Mouse (Mus musculus) lung, postnatal 0 days (tissue): ENCODE measurements at regions not wholly inside any gene's neighbourhood (a gene's known extent, or its start where the extent isn't known, plus 50 kb on each side); places are given as distances from the start of the nearest gene placed in this dataset.

Experiments used
- ATAC-seq: fragments of 200-750 bp; cut with Nextera tagmentation; 2 replicates; pipeline ENCODE4 v1.8.0; 2017; ENCODE audit warnings: moderate library complexity
- DNase-seq: peaks from one replicate; pipeline ENCODE4 v3.0.0-alpha.2; 2016; ENCODE audit warnings: low spot score
- H3K27ac ChIP-seq: fragments of 300-500 bp; sonication (generic); 2 replicates; pipeline ENCODE4 v1.5.1; 2014; ENCODE audit warnings: antibody characterized with exemption, mild to moderate bottlenecking, low read length, mixed read lengths
- H3K27me3 ChIP-seq: fragments of 300-500 bp; sonication (generic); replicated peaks from 2 replicates; pipeline ENCODE4 v1.6.1; 2014; ENCODE audit warnings: low read length, mixed read lengths; ENCODE audit not compliant: insufficient read depth
- H3K36me3 ChIP-seq: fragments of 300-500 bp; sonication (generic); 2 replicates; pipeline ENCODE4 v1.6.1; 2014; ENCODE audit warnings: low read length, mixed read lengths; ENCODE audit not compliant: insufficient read depth
- H3K4me1 ChIP-seq: fragments of 300-500 bp; sonication (generic); 2 replicates; pipeline ENCODE4 v1.6.1; 2014; ENCODE audit warnings: antibody characterized with exemption, low read depth, low read length, mixed read lengths; ENCODE audit not compliant: insufficient read depth
- H3K4me2 ChIP-seq: fragments of 300-500 bp; sonication (generic); replicated peaks from 2 replicates; pipeline ENCODE4 v1.6.1; 2014; ENCODE audit warnings: low read depth, mild to moderate bottlenecking, low read length, moderate library complexity, mixed read lengths
- H3K4me3 ChIP-seq: fragments of 300-500 bp; sonication (generic); 2 replicates; pipeline ENCODE4 v1.5.1; 2014; ENCODE audit warnings: low read depth, low read length
- H3K9ac ChIP-seq: fragments of 300-500 bp; sonication (generic); replicated peaks from 2 replicates; pipeline ENCODE4 v1.6.1; 2014; ENCODE audit warnings: low read depth, mild to moderate bottlenecking
- H3K9me3 ChIP-seq: fragments of 300-500 bp; sonication (generic); 2 replicates; pipeline ENCODE4 v1.6.1; 2016; ENCODE audit warnings: low read length, mixed read lengths
- CTCF ChIP-seq: IDR thresholded peaks from 2 replicates; pipeline ENCODE4 v1.5.1; 2016; ENCODE audit warnings: antibody characterized with exemption, mild to moderate bottlenecking
- EP300 ChIP-seq: IDR thresholded peaks from 2 replicates; pipeline ENCODE4 v1.6.1; 2016; ENCODE audit warnings: antibody characterized with exemption, mild to moderate bottlenecking, control low read depth
- WGBS: fragments of 180-500 bp; shearing (Covaris S2); extraction: QIAGEN DNeasy Blood & Tissue Kit; methylation state at CpG from one replicate; pipeline ENCODE4 v1.1.7; 2014; 5-methylcytosine and 5-hydroxymethylcytosine counted together

GRCm38 (mm10) chr3:50881437-50882248 is 342.6 kb upstream of the Noct start:
- no peak overlapping the region for H3K27ac ChIP-seq
- 33% methylated on average over 9 of the region's 9 CpGs for WGBS
- H3K9me3 ChIP-seq = no peaks in the 10 kb centered on the region
- H3K4me1 ChIP-seq = no peaks in the 10 kb centered on the region
- TF ChIP-seq CTCF (no peak), EP300 (no peak)
- H3K27me3 ChIP-seq = no peaks in the 10 kb centered on the region
- H3K4me3 ChIP-seq = no peak overlapping the region
- no peaks in the 10 kb centered on the region for H3K36me3 ChIP-seq
- DNase-seq (no peak), ATAC-seq (no peak)
- no peak overlapping the region for H3K9ac ChIP-seq
- H3K4me2 ChIP-seq = no peak overlapping the region

DNA sequence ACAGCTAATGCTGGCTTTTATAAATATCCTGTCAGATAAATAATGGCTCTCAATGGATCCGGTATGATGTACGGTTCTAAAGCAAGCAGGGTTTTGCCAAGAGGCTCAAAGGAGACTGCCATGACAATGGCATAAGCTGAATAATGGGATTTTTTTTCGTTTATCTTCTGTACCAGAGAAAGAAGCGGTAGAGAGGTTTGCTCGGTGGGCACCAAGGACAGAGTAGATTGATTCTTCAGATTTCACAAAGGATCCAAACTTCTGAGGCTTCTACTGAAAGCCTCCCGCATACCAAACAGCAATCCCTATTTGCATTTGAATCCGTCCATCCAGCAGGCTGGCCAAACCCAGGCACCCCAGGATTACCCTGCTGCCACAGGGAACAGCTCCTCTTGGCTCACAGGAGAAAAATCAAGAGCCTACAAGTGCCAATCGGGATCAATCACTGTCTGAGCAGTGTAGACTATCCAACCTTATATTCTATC is 342.0 kb upstream of the Noct start:
- 25% methylated on average over 8 of the region's 8 CpGs for WGBS
- TF ChIP-seq EP300 = no peak
- Histone ChIP-seq H3K4me3 (no peak overlapping the region), H3K27me3 (no peaks in the 10 kb centered on the region), H3K9me3 (no peaks in the 10 kb centered on the region), H3K4me2 (no peak overlapping the region), H3K9ac (no peak overlapping the region), H3K27ac (no peak overlapping the region), H3K36me3 (no peaks in the 10 kb centered on the region), H3K4me1 (peaks cover 4% of the 10 kb centered on the region; the same call in 1 of the 2 replicates)
- DNase-seq = no peak
- no peak for ATAC-seq

DNA sequence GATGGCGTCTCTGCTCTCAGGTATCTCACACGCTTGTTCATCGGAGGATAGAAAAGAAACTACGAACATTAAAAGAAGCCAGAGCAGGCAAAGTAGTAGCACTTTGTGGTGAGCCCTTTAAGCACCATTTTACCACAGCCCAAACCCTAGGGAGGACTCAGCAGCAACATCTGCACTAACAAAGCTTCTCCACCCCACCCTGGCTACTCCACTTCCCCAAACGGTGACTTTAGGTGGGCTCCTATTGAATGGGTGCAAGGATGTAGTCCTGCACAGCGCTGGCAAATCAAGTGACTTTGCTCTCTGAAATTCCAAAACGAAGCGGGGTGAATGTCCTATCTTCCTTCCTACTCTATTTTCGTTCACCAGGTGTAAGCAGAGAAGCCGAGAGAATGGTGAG is 337.9 kb upstream of the Noct start:
- no peak for DNase-seq
- Histone ChIP-seq H3K36me3 (no peaks in the 10 kb centered on the region), H3K9me3 (no peaks in the 10 kb centered on the region), H3K27ac (no peak overlapping the region), H3K4me3 (no peak overlapping the region), H3K4me1 (peaks cover 4% of the 10 kb centered on the region; the same call in 1 of the 2 replicates), H3K27me3 (no peaks in the 10 kb centered on the region), H3K9ac (no peak overlapping the region), H3K4me2 (no peak overlapping the region)
- no peak for ATAC-seq
- 68% methylated on average over 10 of the region's 10 CpGs for WGBS
- TF ChIP-seq CTCF (no peak), EP300 (no peak)

GRCm38 (mm10) chr3:50887002-50887401 is 337.2 kb upstream of the Noct start:
- no peak overlapping the region for H3K27ac ChIP-seq
- peak; percentile 24 for DNase-seq
- H3K27me3 ChIP-seq = no peaks in the 10 kb centered on the region
- H3K9ac ChIP-seq = no peak overlapping the region
- 0 out of 2 replicates have a peak overlapping the region, but pooled peaks have one; percentile 11 for H3K4me2 ChIP-seq
- H3K4me1 ChIP-seq = peaks cover 4% of the 10 kb centered on the region; the same call in 1 of the 2 replicates
- 7% methylated on average over 7 of the region's 7 CpGs for WGBS
- H3K9me3 ChIP-seq = no peaks in the 10 kb centered on the region
- ATAC-seq = no peak
- no peak overlapping the region for H3K4me3 ChIP-seq
- TF ChIP-seq EP300 (no peak), CTCF (no peak)
- H3K36me3 ChIP-seq = no peaks in the 10 kb centered on the region

DNA sequence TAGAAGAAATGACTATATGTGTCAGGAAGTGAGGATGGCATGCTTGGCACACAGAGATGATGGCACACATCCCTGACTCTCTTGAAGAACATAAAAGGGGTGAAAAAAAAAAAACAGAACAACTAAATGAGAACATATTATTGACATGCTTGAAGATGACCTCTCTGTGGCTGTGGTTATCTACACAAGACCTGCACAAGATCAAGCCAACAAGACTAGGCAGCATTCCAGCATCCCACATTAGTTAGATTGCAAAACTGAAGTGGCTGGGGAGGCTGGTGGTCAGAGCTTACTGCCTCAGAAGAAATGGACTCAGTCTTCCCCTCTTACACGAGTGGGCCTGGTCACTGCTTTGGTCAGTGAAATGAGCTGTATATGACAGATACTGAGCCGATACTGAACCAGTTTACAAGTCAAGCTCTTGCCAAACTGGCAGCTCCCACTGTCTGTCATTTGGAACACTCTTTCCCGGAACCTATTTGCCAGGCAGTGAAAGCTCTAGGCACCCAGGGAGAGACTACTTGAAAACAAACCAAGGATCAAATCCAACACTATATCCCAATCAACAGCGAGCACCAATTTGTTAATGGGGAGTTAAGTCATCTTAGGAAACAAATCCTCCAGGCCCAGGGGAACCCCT is 335.6 kb upstream of the Noct start:
- DNase-seq (no peak), ATAC-seq (no peak)
- peaks cover 4% of the 10 kb centered on the region; the same call in 1 of the 2 replicates for H3K4me1 ChIP-seq
- H3K4me2 ChIP-seq = no peak overlapping the region
- no peak overlapping the region for H3K27ac ChIP-seq
- H3K9me3 ChIP-seq = no peaks in the 10 kb centered on the region
- no peaks in the 10 kb centered on the region for H3K36me3 ChIP-seq
- no peak overlapping the region for H3K4me3 ChIP-seq
- 82% methylated on average over 4 of the region's 4 CpGs for WGBS
- H3K9ac ChIP-seq = no peak overlapping the region
- H3K27me3 ChIP-seq = no peaks in the 10 kb centered on the region
- TF ChIP-seq CTCF (no peak), EP300 (no peak)

- no peak overlapping the region for H3K27ac ChIP-seq
- DNase-seq (no peak), ATAC-seq (no peak)
- no peak overlapping the region for H3K4me2 ChIP-seq
- H3K4me3 ChIP-seq = no peak overlapping the region
- no peaks in the 10 kb centered on the region for H3K36me3 ChIP-seq
- no peaks in the 10 kb centered on the region for H3K9me3 ChIP-seq
- no peaks in the 10 kb centered on the region for H3K27me3 ChIP-seq
- WGBS = 90% methylated on average over 8 of the region's 8 CpGs
- TF ChIP-seq EP300 (no peak), CTCF (no peak)
- peaks cover 4% of the 10 kb centered on the region; the same call in 1 of the 2 replicates for H3K4me1 ChIP-seq
- H3K9ac ChIP-seq = no peak overlapping the region
These were observed 333.7 kb upstream of the Noct start for GRCm38 (mm10) chr3:50890537-50890936.
